Mouse (Mus musculus) CH12.LX (cell line): Measurements from ENCODE around the gene Cited2. TPM values are rescaled to one million over a fixed set of nuclear protein-coding genes. Genes with fewer than 3 reads are reported as not detected.
A peak's percentile ranks its signal among the peaks of the same experiment; 100 is the strongest.

Experiments
- DNase-seq: peaks from one replicate; pipeline ENCODE4 v3.0.0-alpha.2; 2013; ENCODE audit errors: extremely low read depth
- H3K27ac ChIP-seq: 2 replicates; pipeline ENCODE4 v1.5.1; 2012; ENCODE audit warnings: low read depth, mild to moderate bottlenecking, control low read depth, moderate library complexity; ENCODE audit not compliant: insufficient read depth
- H3K27me3 ChIP-seq: replicated peaks from 2 replicates; pipeline ENCODE3; 2012; ENCODE audit warnings: inconsistent platforms
- H3K36me3 ChIP-seq, 2 experiments: replicated peaks in 1 of 2; 2 replicates each; pipeline versions ENCODE3 to v1.6.1; 2012; ENCODE audit warnings: inconsistent platforms in 1 of 2, low read length in 1 of 2, mild to moderate bottlenecking in 1 of 2, mixed read lengths in 1 of 2, moderate library complexity in 1 of 2; ENCODE audit not compliant: control insufficient read depth in 1 of 2, insufficient read depth in 1 of 2
- H3K4me1 ChIP-seq, 2 experiments: 2 replicates each; pipeline ENCODE4 v1.6.1; 2012; ENCODE audit warnings: inconsistent platforms in 1 of 2, moderate library complexity in 1 of 2; ENCODE audit not compliant: insufficient read depth in 2 of 2, control insufficient read depth in 1 of 2
- H3K4me2 ChIP-seq: 2 replicates; pipeline ENCODE4 v1.6.1; 2012; ENCODE audit warnings: low read depth, mild to moderate bottlenecking, control low read depth; ENCODE audit not compliant: poor library complexity, insufficient read depth, severe bottlenecking
- H3K4me3 ChIP-seq, 3 experiments: fragments of 150-350 bp in 1 of 3; sonication (generic) in 1 of 3; replicated peaks in 1 of 3; 2 replicates each; pipeline versions ENCODE3 to v1.5.1; 2011 to 2012; ENCODE audit warnings: low read depth in 2 of 3, low read length in 2 of 3, mild to moderate bottlenecking in 2 of 3, moderate library complexity in 2 of 3, control low read depth in 1 of 3, improper control_type of control experiment in 1 of 3, inconsistent platforms in 1 of 3, mixed read lengths in 1 of 3; ENCODE audit not compliant: poor library complexity in 1 of 3
- H3K79me2 ChIP-seq: replicated peaks from 2 replicates; pipeline ENCODE4 v1.6.1; 2012; ENCODE audit warnings: mild to moderate bottlenecking, moderate library complexity; ENCODE audit not compliant: control insufficient read depth, poor library complexity, insufficient read depth, severe bottlenecking; ENCODE audit errors: extremely low read depth
- H3K9ac ChIP-seq: 2 replicates; pipeline ENCODE4 v1.6.1; 2012; ENCODE audit warnings: low read depth, mild to moderate bottlenecking, control low read depth, moderate library complexity; ENCODE audit not compliant: insufficient read depth
- H3K9me3 ChIP-seq: replicated peaks from 2 replicates; pipeline ENCODE3; 2012; ENCODE audit warnings: low read length, inconsistent platforms, mixed read lengths
- BHLHE40 ChIP-seq: IDR thresholded peaks from 2 replicates; pipeline ENCODE4 v1.6.1; 2011; ENCODE audit warnings: mild to moderate bottlenecking, low read depth, low read length, improper control_type of control experiment
- CHD1 ChIP-seq: IDR thresholded peaks from 2 replicates; pipeline ENCODE4 v1.6.1; 2012; ENCODE audit warnings: low read depth, low read length, improper control_type of control experiment, inconsistent platforms
- CTCF ChIP-seq, 2 experiments: IDR thresholded peaks in 1 of 2; conservative IDR thresholded peaks in 1 of 2; 2 replicates each; pipeline ENCODE4 v1.5.1; 2011 to 2012; ENCODE audit warnings: low read depth in 2 of 2, low read length in 2 of 2, improper control_type of control experiment in 1 of 2, inconsistent platforms in 1 of 2, mild to moderate bottlenecking in 1 of 2, moderate library complexity in 1 of 2
- ELF1 ChIP-seq: IDR thresholded peaks from 2 replicates; pipeline ENCODE4 v1.6.1; 2014; ENCODE audit warnings: low read depth, mild to moderate bottlenecking, inconsistent platforms, low read length, improper control_type of control experiment
- EP300 ChIP-seq: IDR thresholded peaks from 2 replicates; pipeline ENCODE4 v1.6.1; 2011; ENCODE audit warnings: low read length, improper control_type of control experiment
- JUN ChIP-seq: IDR thresholded peaks from 2 replicates; pipeline ENCODE4 v1.6.1; 2011; ENCODE audit warnings: low read depth, mild to moderate bottlenecking, low read length, improper control_type of control experiment, moderate library complexity; ENCODE audit not compliant: insufficient read depth
- MXI1 ChIP-seq: IDR thresholded peaks from 2 replicates; pipeline ENCODE4 v1.6.1; 2011; ENCODE audit warnings: mild to moderate bottlenecking, low read depth, low read length, improper control_type of control experiment
- MYC ChIP-seq: IDR thresholded peaks from 2 replicates; pipeline ENCODE4 v1.6.1; 2011; ENCODE audit warnings: low read depth, mild to moderate bottlenecking, improper control_type of control experiment, low read length
- NELFE ChIP-seq: IDR thresholded peaks from 2 replicates; pipeline ENCODE4 v1.6.1; 2011; ENCODE audit warnings: low read depth, low read length, improper control_type of control experiment
- PAX5 ChIP-seq: IDR thresholded peaks from 2 replicates; pipeline ENCODE4 v1.6.1; 2012; ENCODE audit warnings: low read length, inconsistent platforms, mixed read lengths
- RAD21 ChIP-seq: IDR thresholded peaks from 2 replicates; pipeline ENCODE4 v1.6.1; 2011; ENCODE audit warnings: low read depth, mild to moderate bottlenecking, low read length, improper control_type of control experiment, moderate library complexity
- SIN3A ChIP-seq: IDR thresholded peaks from 2 replicates; pipeline ENCODE4 v1.6.1; 2012; ENCODE audit warnings: low read length, improper control_type of control experiment, inconsistent platforms
- SMC3 ChIP-seq: IDR thresholded peaks from 2 replicates; pipeline ENCODE4 v1.6.1; 2011; ENCODE audit warnings: low read depth, low read length, improper control_type of control experiment
- UBTF ChIP-seq: IDR thresholded peaks from 2 replicates; pipeline ENCODE4 v1.6.1; 2012; ENCODE audit warnings: low read depth, mild to moderate bottlenecking, inconsistent platforms, low read length, improper control_type of control experiment, moderate library complexity
- ZC3H11A ChIP-seq: IDR thresholded peaks from 2 replicates; pipeline ENCODE4 v1.6.1; 2012; ENCODE audit warnings: low read depth, mild to moderate bottlenecking, inconsistent platforms, low read length, improper control_type of control experiment
- ZKSCAN1 ChIP-seq: IDR thresholded peaks from 2 replicates; pipeline ENCODE4 v1.6.1; 2012; ENCODE audit warnings: low read depth, inconsistent platforms, low read length, improper control_type of control experiment, borderline replicate concordance
- dilution Hi-C: fragments of 300-500 bp; cut with MboI; formaldehyde crosslinking; loops from 2 replicates; pipeline ENCODE4 v1.14.3; 2020; ENCODE audit warnings: low sequenced_read_pairs; ENCODE audit not compliant: extremely low pct_unique_long_range_greater_than_20kb, extremely low pct_ligation_motif_present
- in situ Hi-C: fragments of 300-500 bp; cut with MboI; formaldehyde crosslinking; loops from 3 replicates; pipeline ENCODE4 v1.14.3; 2019; ENCODE audit warnings: low sequenced_read_pairs, low pct_ligation_motif_present, low pct_unique_long_range_greater_than_20kb, mixed read lengths
- polyA plus RNA-seq: library from polyadenylated mRNA; unstranded; fragments of >175 nt; gene quantifications from 2 replicates; pipeline ENCODE4 v1.2.1, GENCODE M21; 2012; ENCODE audit warnings: low read depth; ENCODE audit not compliant: insufficient read length
- total RNA-seq, 2 experiments: library from RNA; depleted of rRNA; stranded (reverse); fragments of 300-350 nt in 1 of 2; fragments of >200 nt in 1 of 2; gene quantifications; 2 replicates each; pipeline ENCODE4 v1.2.3; 2012 to 2014

The Cited2 gene
- total and polyA plus RNA-seq, 3 experiments, result 22.6 to 149 (median 28.6) TPM

GRCm38 (mm10) chr10:17723871-17724741 is 1.1 kb downstream of the Cited2 start:
- H3K27me3 ChIP-seq, result no peaks in the 10 kb centered on the region
- in situ Hi-C loops, result loop anchor here (5.0 to 25.0 kb wide), 4 partner anchors 42 to 737 kb away; no protein-coding TSS in a partner anchor
- H3K27ac ChIP-seq, result peak overlapping the region; percentile 92
- no peaks in the 10 kb centered on the region for H3K9me3 ChIP-seq
- peaks cover 11 to 22% of the 10 kb centered on the region in 2 experiments for H3K36me3 ChIP-seq
- TF ChIP-seq BHLHE40, result no peak
- no peak for TF ChIP-seq JUN
- TF ChIP-seq ZKSCAN1, result no peak
- TF ChIP-seq SIN3A, result peak; percentile 23; the same call in 1 of the 2 replicates
- TF ChIP-seq MXI1, result no peak; the same call in 1 of the 2 replicates
- TF ChIP-seq ELF1, result 0 out of 2 replicates have a peak, but pooled peaks have one; percentile 50
- TF ChIP-seq MYC, result no peak
- peak in 1 of 2 experiments; percentile 47; a peak in 1 of 4 replicates for TF ChIP-seq CTCF (conservative IDR thresholded peaks at IDR 0.05 in 1 of 2, IDR thresholded peaks at IDR 0.05 in 1 of 2; ENCODE audit: low read depth in 2 of 2, low read length in 2 of 2)
- no peak; the same call in 1 of the 2 replicates for TF ChIP-seq CHD1
- TF ChIP-seq ZC3H11A, result no peak
- no peak for TF ChIP-seq UBTF
- no peak for TF ChIP-seq EP300
- peak; percentile 33; the same call in 1 of the 2 replicates for TF ChIP-seq SMC3
- no peak for TF ChIP-seq PAX5
- peak; percentile 31 for TF ChIP-seq RAD21
- TF ChIP-seq NELFE, result no peak
- TF ChIP-seq, all 38 proteins: peak for 5
- peak; percentile 55 for DNase-seq
- H3K4me1 ChIP-seq, result peaks cover 8 to 34% of the 10 kb centered on the region in 2 experiments; a peak in 3 of 4 replicates
- H3K4me3 ChIP-seq, result peak overlapping the region; percentile 70 to 93 (median 78)
- dilution Hi-C loops, result no loop called here
- peak overlapping the region; percentile 98 for H3K9ac ChIP-seq
- H3K4me2 ChIP-seq, result peak overlapping the region; percentile 75
- H3K79me2 ChIP-seq, result peaks cover 23% of the 10 kb centered on the region

- H3K79me2 ChIP-seq, result peaks cover 23% of the 10 kb centered on the region
- H3K9me3 ChIP-seq, result no peaks in the 10 kb centered on the region
- H3K27me3 ChIP-seq, result no peaks in the 10 kb centered on the region
- H3K27ac ChIP-seq, result no peak overlapping the region
- peak overlapping the region; percentile 98 for H3K9ac ChIP-seq
- TF ChIP-seq MXI1 (no peak), MYC (no peak)
- dilution Hi-C loops (no loop called here), in situ Hi-C loops (loop anchor here (10.0 kb wide), 2 partner anchors 180 to 380 kb away; no protein-coding TSS in a partner anchor)
- no peak for DNase-seq
- peaks cover 8 to 34% of the 10 kb centered on the region in 2 experiments; a peak in 3 of 4 replicates for H3K4me1 ChIP-seq
- peak overlapping the region; percentile 75; the same call in 1 of the 2 replicates for H3K4me2 ChIP-seq
- H3K4me3 ChIP-seq, result peak overlapping the region; percentile 55 to 78 (median 70)
- peaks cover 11 to 22% of the 10 kb centered on the region in 2 experiments for H3K36me3 ChIP-seq
Measured at GRCm38 (mm10) chr10:17725037-17725584, 2.1 kb downstream of the Cited2 start.
